Mouse (Mus musculus): ENCODE data around the gene Per2. TPM values are rescaled to one million over a fixed set of nuclear protein-coding genes. Genes with fewer than 3 reads are reported as not detected.
A peak's percentile ranks its signal among the peaks of the same experiment; 100 is the strongest.

The Per2 gene
- polyA plus RNA-seq, 1 experiment from 2014 or later = 7.2 TPM

DNA sequence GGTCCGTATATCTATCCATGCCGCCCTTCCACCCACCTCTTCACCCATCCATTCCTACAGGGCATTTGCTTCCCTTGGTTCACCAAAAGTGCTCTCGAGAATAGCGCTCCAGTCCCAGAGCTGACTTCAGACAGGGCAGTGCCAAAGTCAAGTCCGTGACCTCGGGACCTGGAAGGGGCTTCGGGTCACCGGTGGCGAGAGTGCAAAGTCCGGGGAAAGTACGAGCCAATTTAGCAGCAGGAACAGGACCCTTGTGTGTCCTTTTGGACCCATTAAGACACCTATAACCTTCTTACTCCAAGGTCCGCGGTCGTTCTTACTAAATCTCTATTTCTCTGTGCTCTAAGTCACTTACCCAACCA is 45.6 kb downstream of the Per2 start:
- TF ChIP-seq CTCF (IDR thresholded peaks at IDR 0.05; ENCODE audit: low read depth) = no peak
- Histone ChIP-seq H3K4me3 (ENCODE audit: low read depth, low read length) (peak overlapping the region; percentile 83), H3K4me1 (replicated peaks; ENCODE audit: control insufficient read depth, insufficient read depth, low read length) (peaks cover 8% of the 10 kb centered on the region; the same call in 1 of the 2 replicates), H3K9me3 (ENCODE audit: control insufficient read depth) (no peaks in the 10 kb centered on the region), H3K36me3 (ENCODE audit: control insufficient read depth, insufficient read depth) (peaks cover 27% of the 10 kb centered on the region), H3K4me2 (replicated peaks; ENCODE audit: low read depth) (peak overlapping the region; percentile 98), H3K27me3 (replicated peaks; ENCODE audit: control insufficient read depth, insufficient read depth, low read length) (no peaks in the 10 kb centered on the region), H3K27ac (ENCODE audit: low read depth, low read length) (peak overlapping the region; percentile 75), H3K9ac (ENCODE audit: low read depth, low read length) (0 out of 2 replicates have a peak overlapping the region, but pooled peaks have one; percentile 22)
- ATAC-seq = peak; percentile 36
- WGBS = under 1% methylated on average over 14 of the region's 14 CpGs

- peak; percentile 93 for ATAC-seq
- H3K9ac ChIP-seq (ENCODE audit: low read depth, low read length) = peak overlapping the region; percentile 80
- under 1% methylated on average over 34 of the region's 34 CpGs for WGBS
- H3K4me2 ChIP-seq (replicated peaks; ENCODE audit: low read depth) = peak overlapping the region; percentile 98
- H3K9me3 ChIP-seq (ENCODE audit: control insufficient read depth) = no peaks in the 10 kb centered on the region
- peak overlapping the region; percentile 82 for H3K27ac ChIP-seq (ENCODE audit: low read depth, low read length)
- H3K4me3 ChIP-seq (ENCODE audit: low read depth, low read length) = peak overlapping the region; percentile 83
- H3K27me3 ChIP-seq (replicated peaks; ENCODE audit: control insufficient read depth, insufficient read depth, low read length) = no peaks in the 10 kb centered on the region
- H3K36me3 ChIP-seq (ENCODE audit: control insufficient read depth, insufficient read depth) = peaks cover 22% of the 10 kb centered on the region
- peak; percentile 1; the same call in 1 of the 2 replicates for TF ChIP-seq CTCF (IDR thresholded peaks at IDR 0.05; ENCODE audit: low read depth)
- H3K4me1 ChIP-seq (replicated peaks; ENCODE audit: control insufficient read depth, insufficient read depth, low read length) = peaks cover 8% of the 10 kb centered on the region; the same call in 1 of the 2 replicates
These were observed 46.1 kb downstream of the Per2 start for GRCm38 (mm10) chr1:91413030-91413506.

DNA sequence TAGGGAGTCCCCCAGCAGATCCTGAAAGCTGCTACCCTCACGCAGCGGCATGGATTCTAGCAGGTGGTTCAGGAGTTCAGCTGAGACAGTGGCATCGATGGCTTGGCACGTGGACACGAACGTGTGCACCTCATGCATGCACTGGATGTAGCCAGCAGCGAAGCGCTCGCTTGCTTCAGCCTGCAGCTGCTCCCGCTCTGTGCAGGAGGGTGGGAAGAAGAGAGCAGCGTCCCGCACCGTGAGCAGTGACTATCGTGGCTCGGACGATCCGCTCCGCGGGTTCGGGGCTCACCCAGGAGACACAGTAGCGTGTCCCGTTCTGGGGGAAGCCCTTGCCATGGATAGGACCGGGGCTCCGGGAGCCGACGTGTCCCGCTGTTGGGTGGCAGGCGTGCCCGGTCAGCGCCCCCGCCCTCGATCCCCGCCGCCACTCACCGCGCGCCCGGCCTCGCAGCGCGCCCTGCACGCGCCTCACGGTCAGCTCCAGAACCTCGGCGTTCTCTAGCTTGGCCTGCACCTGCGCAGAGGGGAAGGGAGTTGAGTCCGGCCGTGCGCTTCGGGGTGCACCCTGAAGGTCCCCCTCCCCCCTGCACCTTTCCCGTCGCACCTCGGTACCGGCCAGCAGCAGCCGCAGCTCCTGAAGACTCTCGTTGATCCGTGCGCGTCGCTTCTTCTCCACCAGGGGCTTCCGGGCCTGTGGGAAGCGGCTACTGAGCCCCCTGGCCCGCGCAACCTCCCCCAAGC is 46.7 kb downstream of the Per2 start:
- peak overlapping the region; percentile 83 for H3K4me3 ChIP-seq (ENCODE audit: low read depth, low read length)
- H3K9ac ChIP-seq (ENCODE audit: low read depth, low read length) = peak overlapping the region; percentile 80
- H3K27me3 ChIP-seq (replicated peaks; ENCODE audit: control insufficient read depth, insufficient read depth, low read length) = no peaks in the 10 kb centered on the region
- no peaks in the 10 kb centered on the region for H3K9me3 ChIP-seq (ENCODE audit: control insufficient read depth)
- WGBS = 5% methylated on average over 61 of the region's 65 CpGs
- H3K4me1 ChIP-seq (replicated peaks; ENCODE audit: control insufficient read depth, insufficient read depth, low read length) = peaks cover 8% of the 10 kb centered on the region; the same call in 1 of the 2 replicates
- TF ChIP-seq CTCF (IDR thresholded peaks at IDR 0.05; ENCODE audit: low read depth) = peak; percentile 60
- H3K27ac ChIP-seq (ENCODE audit: low read depth, low read length) = peak overlapping the region; percentile 82
- H3K36me3 ChIP-seq (ENCODE audit: control insufficient read depth, insufficient read depth) = peaks cover 16% of the 10 kb centered on the region
- H3K4me2 ChIP-seq (replicated peaks; ENCODE audit: low read depth) = peak overlapping the region; percentile 98
- peak; percentile 43 for ATAC-seq

GRCm38 (mm10) chr1:91411631-91412285 is 47.4 kb downstream of the Per2 start:
- Histone ChIP-seq H3K36me3 (ENCODE audit: control insufficient read depth, insufficient read depth) (peaks cover 9% of the 10 kb centered on the region; the same call in 1 of the 2 replicates), H3K27ac (ENCODE audit: low read depth, low read length) (no peak overlapping the region), H3K9ac (ENCODE audit: low read depth, low read length) (peak overlapping the region; percentile 80; the same call in 1 of the 2 replicates), H3K4me1 (replicated peaks; ENCODE audit: control insufficient read depth, insufficient read depth, low read length) (peaks cover 8% of the 10 kb centered on the region; the same call in 1 of the 2 replicates), H3K4me2 (replicated peaks; ENCODE audit: low read depth) (peak overlapping the region; percentile 98), H3K9me3 (ENCODE audit: control insufficient read depth) (no peaks in the 10 kb centered on the region), H3K27me3 (replicated peaks; ENCODE audit: control insufficient read depth, insufficient read depth, low read length) (no peaks in the 10 kb centered on the region), H3K4me3 (ENCODE audit: low read depth, low read length) (peak overlapping the region; percentile 83)
- TF ChIP-seq CTCF (IDR thresholded peaks at IDR 0.05; ENCODE audit: low read depth) = no peak
- ATAC-seq = no peak
- WGBS = 68% methylated on average over 8 of the region's 8 CpGs

- no peak overlapping the region for H3K4me2 ChIP-seq (replicated peaks; ENCODE audit: low read depth)
- peaks cover 8% of the 10 kb centered on the region; the same call in 1 of the 2 replicates for H3K4me1 ChIP-seq (replicated peaks; ENCODE audit: control insufficient read depth, insufficient read depth, low read length)
- no peak overlapping the region for H3K9ac ChIP-seq (ENCODE audit: low read depth, low read length)
- WGBS = 88% methylated on average over 4 of the region's 4 CpGs
- no peak for TF ChIP-seq CTCF (IDR thresholded peaks at IDR 0.05; ENCODE audit: low read depth)
- no peak for ATAC-seq
- H3K27me3 ChIP-seq (replicated peaks; ENCODE audit: control insufficient read depth, insufficient read depth, low read length) = no peaks in the 10 kb centered on the region
- peaks cover 4% of the 10 kb centered on the region; the same call in 1 of the 2 replicates for H3K36me3 ChIP-seq (ENCODE audit: control insufficient read depth, insufficient read depth)
- H3K9me3 ChIP-seq (ENCODE audit: control insufficient read depth) = no peaks in the 10 kb centered on the region
- H3K4me3 ChIP-seq (ENCODE audit: low read depth, low read length) = no peak overlapping the region
- no peak overlapping the region for H3K27ac ChIP-seq (ENCODE audit: low read depth, low read length)
These were observed 51.3 kb downstream of the Per2 start for GRCm38 (mm10) chr1:91407819-91408218.
